Comparison of ENCODE assay signal across 8 mouse cellular contexts in the genomic region with DNA sequence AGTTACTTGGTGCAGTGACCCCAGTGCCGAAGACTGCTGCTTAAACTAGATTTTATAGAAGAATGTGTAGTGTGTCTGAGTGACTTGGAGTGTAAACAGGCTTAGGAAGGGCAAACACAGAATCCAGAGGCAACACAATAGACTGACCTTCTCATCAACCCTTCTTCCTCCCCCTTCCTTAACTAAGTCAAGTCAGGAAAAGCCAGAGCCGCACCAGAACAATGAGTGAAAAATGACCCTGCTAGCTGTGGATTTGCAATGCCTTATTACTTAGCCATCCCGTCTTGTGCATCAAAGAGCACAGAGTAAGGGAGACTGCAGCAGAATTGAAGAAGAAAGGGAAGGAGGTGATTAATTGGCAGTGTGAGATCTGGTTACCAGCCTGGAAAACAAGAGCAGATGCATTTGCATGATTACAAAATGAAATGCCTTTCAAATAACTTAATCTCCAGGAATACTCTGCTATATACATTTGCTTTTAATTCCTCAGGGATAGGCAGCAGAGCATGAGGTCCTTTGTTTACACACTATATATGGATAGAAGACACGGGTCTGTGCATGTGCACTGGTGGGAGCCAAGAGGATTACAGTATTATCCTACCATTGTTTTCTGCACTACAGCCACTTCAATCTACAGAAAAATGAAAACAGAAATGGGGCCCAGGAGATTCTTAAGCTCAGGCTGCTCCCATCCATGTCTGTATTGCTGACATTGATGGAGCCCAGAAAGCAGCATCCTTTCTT.
DNase-seq lines count a peak whose midpoint lies in the region; ATAC-seq lines count a peak whose summit lies in the region.

No protein-coding gene starts in this region.

- H3K27ac ChIP-seq in kidney, embryonic 15.5 days = peak overlapping the region; percentile 48; the same call in 1 of the 2 replicates
- H3K27ac ChIP-seq in neural tube, embryonic 12.5 days = peak overlapping the region; percentile 32; the same call in 1 of the 2 replicates

- H3K4me2 ChIP-seq in kidney, embryonic 15.5 days = no peak overlapping the region
- H3K4me2 ChIP-seq in neural tube, embryonic 12.5 days (replicated peaks) = no peak overlapping the region

- H3K9ac ChIP-seq in kidney, embryonic 15.5 days = no peak overlapping the region
- no peak overlapping the region for H3K9ac ChIP-seq in neural tube, embryonic 12.5 days

- WGBS in kidney, embryonic 15.5 days = 8% methylated on average over 4 of the region's 4 CpGs
- WGBS in neural tube, embryonic 12.5 days = 6% methylated on average over 4 of the region's 4 CpGs

- intact Hi-C loops in heart, postnatal 14 days (cut with DNase I) = no loop called here

- no peaks in the 10 kb centered on the region for H3K9me3 ChIP-seq in kidney, embryonic 15.5 days (replicated peaks)
- H3K9me3 ChIP-seq in neural tube, embryonic 12.5 days = no peaks in the 10 kb centered on the region

- H3K4me1 ChIP-seq in kidney, embryonic 15.5 days = peaks cover 10% of the 10 kb centered on the region
- peaks cover 16% of the 10 kb centered on the region for H3K4me1 ChIP-seq in neural tube, embryonic 12.5 days

- H3K27me3 ChIP-seq in kidney, embryonic 15.5 days = no peaks in the 10 kb centered on the region
- H3K27me3 ChIP-seq in neural tube, embryonic 12.5 days (replicated peaks) = no peaks in the 10 kb centered on the region

- peak; percentile 10 for DNase-seq in heart, adult 8-10 months (ENCODE audit: low spot score)
- DNase-seq in heart, postnatal 14 days = no peak
- peak; percentile 53 for DNase-seq in forelimb bud, embryonic 11.5 days (ENCODE audit: low read depth, low spot score)
- no peak for DNase-seq in ovary, postnatal 10 days (ENCODE audit: low spot score)

- H3K4me3 ChIP-seq in kidney, embryonic 15.5 days (replicated peaks) = no peak overlapping the region
- no peak overlapping the region for H3K4me3 ChIP-seq in neural tube, embryonic 12.5 days

- peak; percentile 92 for ATAC-seq in kidney, embryonic 15.5 days (replicated peaks; ENCODE audit: low FRiP score)
- peak; percentile 94 for ATAC-seq in neural tube, embryonic 12.5 days (ENCODE audit: low FRiP score, low read depth)
- ATAC-seq in megakaryocyte, adult 5-6 weeks (ENCODE audit: poor library complexity, severe bottlenecking) = no peak
- ATAC-seq in megakaryocyte-erythroid progenitor cell, adult 5-6 weeks (replicated peaks; ENCODE audit: low FRiP score, low TSS enrichment, poor library complexity, severe bottlenecking) = no peak

- H3K36me3 ChIP-seq in kidney, embryonic 15.5 days = no peaks in the 10 kb centered on the region
- H3K36me3 ChIP-seq in neural tube, embryonic 12.5 days = no peaks in the 10 kb centered on the region

Comparison
In these comparisons a context has a peak if more than half of its experiments do, and no peak if none do; other contexts are left out.
1. DNase-seq: peak in heart, adult 8-10 months (single experiment) and forelimb bud, embryonic 11.5 days (single experiment); none in heart, postnatal 14 days (0 of 2) and ovary, postnatal 10 days (single experiment).
2. ATAC-seq: peak in kidney, embryonic 15.5 days (single experiment) and neural tube, embryonic 12.5 days (single experiment); none in megakaryocyte, adult 5-6 weeks (single experiment) and megakaryocyte-erythroid progenitor cell, adult 5-6 weeks (single experiment).